Mouse (Mus musculus) cerebral cortex, adult 2 months (tissue): ENCODE results near the gene Lcp2.

ENCODE experiments used
- WGBS: fragments of 180-500 bp; shearing (Covaris S2); methylation state at CpG from one replicate; pipeline ENCODE4 v1.1.7; 2018; 5-methylcytosine and 5-hydroxymethylcytosine counted together

Lcp2 gene

GRCm38 (mm10) chr11:34047542-34047937 lies 820 bp downstream of the Lcp2 start:
- WGBS: 87% methylated on average over 5 of the region's 5 CpGs

- WGBS: 89% methylated on average over 8 of the region's 8 CpGs
These were observed 1.8 kb downstream of the Lcp2 start for GRCm38 (mm10) chr11:34048375-34049124.

GRCm38 (mm10) chr11:34049125-34049379 lies 2.3 kb downstream of the Lcp2 start:
- WGBS: 96% methylated on average over 1 of the region's 1 CpGs

GRCm38 (mm10) chr11:34050063-34050462 lies 3.3 kb downstream of the Lcp2 start:
- 85% methylated on average over 1 of the region's 1 CpGs for WGBS

GRCm38 (mm10) chr11:34050643-34051042 lies 3.9 kb downstream of the Lcp2 start:
- WGBS: 84% methylated on average over 2 of the region's 2 CpGs

GRCm38 (mm10) chr11:34053031-34053818 lies 6.5 kb downstream of the Lcp2 start:
- 84% methylated on average over 6 of the region's 6 CpGs for WGBS

- WGBS: 71% methylated on average over 7 of the region's 7 CpGs
These were observed 7.5 kb downstream of the Lcp2 start for GRCm38 (mm10) chr11:34054031-34054727.

- 95% methylated on average over 1 of the region's 1 CpGs for WGBS
These were observed 10.0 kb downstream of the Lcp2 start for GRCm38 (mm10) chr11:34056715-34057114.

- 88% methylated on average over 6 of the region's 6 CpGs for WGBS
These were observed 12.2 kb downstream of the Lcp2 start for GRCm38 (mm10) chr11:34058960-34059359.

GRCm38 (mm10) chr11:34061740-34062139 lies 15.0 kb downstream of the Lcp2 start:
- 81% methylated on average over 6 of the region's 6 CpGs for WGBS

GRCm38 (mm10) chr11:34063257-34063656 lies 16.5 kb downstream of the Lcp2 start:
- 80% methylated on average over 2 of the region's 2 CpGs for whole genome bisulfite sequencing

- 76% methylated on average over 5 of the region's 5 CpGs for WGBS
These were observed 17.2 kb downstream of the Lcp2 start for GRCm38 (mm10) chr11:34063702-34064485.

- 83% methylated on average over 4 of the region's 4 CpGs for WGBS
These were observed 25.6 kb downstream of the Lcp2 start for GRCm38 (mm10) chr11:34072309-34072708.

GRCm38 (mm10) chr11:34073776-34074175 lies 27.1 kb downstream of the Lcp2 start:
- 20% methylated on average over 15 of the region's 15 CpGs for WGBS

- WGBS: 80% methylated on average over 2 of the region's 2 CpGs
These were observed 31.1 kb downstream of the Lcp2 start for GRCm38 (mm10) chr11:34077870-34078269.

GRCm38 (mm10) chr11:34078581-34078980 lies 31.9 kb downstream of the Lcp2 start:
- 89% methylated on average over 7 of the region's 7 CpGs for WGBS

- WGBS: 58% methylated on average over 6 of the region's 6 CpGs
These were observed 33.1 kb downstream of the Lcp2 start for GRCm38 (mm10) chr11:34079542-34080464.

GRCm38 (mm10) chr11:34083795-34084194 lies 37.1 kb downstream of the Lcp2 start:
- 56% methylated on average over 7 of the region's 7 CpGs for WGBS

- WGBS: 45% methylated on average over 2 of the region's 2 CpGs
These were observed 37.9 kb downstream of the Lcp2 start for GRCm38 (mm10) chr11:34084639-34085038.

- 56% methylated on average over 8 of the region's 8 CpGs for WGBS
These were observed 39.5 kb downstream of the Lcp2 start for GRCm38 (mm10) chr11:34086164-34086751.
